Mouse (Mus musculus): ENCODE measurements around the gene Pdss2. TPM values are rescaled to one million over a fixed set of nuclear protein-coding genes. Genes with fewer than 3 reads are reported as not detected.

Pdss2 gene
- polyA plus RNA-seq, 1 experiment: 5.6 TPM

DNA sequence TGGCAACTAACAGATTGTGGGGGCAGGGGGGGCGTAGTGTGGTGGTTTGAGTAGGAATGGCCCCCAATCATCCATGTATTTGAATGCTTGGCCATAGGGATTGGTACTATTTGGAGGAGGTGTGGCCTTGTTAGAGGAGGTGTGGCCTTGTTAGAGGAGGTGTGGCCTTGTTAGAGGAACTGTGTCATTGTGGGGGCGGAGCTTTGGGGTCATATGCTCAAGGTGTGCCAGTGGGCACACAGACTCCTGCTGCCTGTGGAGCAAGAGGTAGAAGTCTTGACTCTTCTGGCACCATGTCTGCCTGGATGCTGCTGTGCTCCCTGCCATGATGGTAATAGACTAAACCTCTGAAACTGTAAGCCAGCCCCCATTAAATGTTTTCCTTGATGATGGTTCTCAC, 21.1 kb upstream of the Pdss2 start:
- 85% methylated on average over 2 of the region's 2 CpGs for WGBS
- no peak for TF ChIP-seq CTCF (IDR thresholded peaks at IDR 0.05; ENCODE audit: insufficient read depth, low read length)
- TF ChIP-seq POLR2A (IDR thresholded peaks at IDR 0.05; ENCODE audit: borderline replicate concordance, extremely low read depth, low read depth, low read length): no peak
- no peak for DNase-seq

DNA sequence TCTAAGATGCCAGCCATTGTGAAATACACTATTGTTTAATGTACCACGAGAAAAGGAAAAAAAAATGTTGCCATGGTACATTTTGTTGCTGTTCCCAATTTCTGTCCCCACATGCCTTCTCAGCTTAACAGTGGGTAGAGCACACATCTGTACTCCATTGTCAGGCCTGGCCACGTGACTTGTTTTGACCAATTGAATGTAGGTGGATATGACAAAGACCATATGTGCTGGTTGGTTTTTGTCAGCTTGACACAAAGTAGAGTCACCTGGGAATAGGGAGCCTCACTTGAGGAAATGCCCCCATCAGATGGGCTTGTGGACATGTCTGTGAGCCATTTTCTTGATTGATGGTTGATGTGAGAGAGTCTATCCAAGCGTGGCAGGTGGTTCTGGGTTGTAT, 17.4 kb upstream of the Pdss2 start:
- Histone ChIP-seq H3K4me3 (replicated peaks; ENCODE audit: extremely low read depth, low read depth, low read length) (no peak overlapping the region), H3K4me1 (ENCODE audit: control insufficient read depth, insufficient read depth, low read length) (no peaks in the 10 kb centered on the region)
- DNase-seq: no peak
- WGBS: 79% methylated on average over 3 of the region's 3 CpGs
- TF ChIP-seq POLR2A (IDR thresholded peaks at IDR 0.05; ENCODE audit: borderline replicate concordance, extremely low read depth, low read depth, low read length): no peak
- TF ChIP-seq CTCF (IDR thresholded peaks at IDR 0.05; ENCODE audit: insufficient read depth, low read length): no peak

More for the DNA sequence above, 21.1 kb upstream of the Pdss2 start:
- Histone ChIP-seq H3K4me3 (replicated peaks; ENCODE audit: extremely low read depth, low read depth, low read length) (no peak overlapping the region), H3K4me1 (ENCODE audit: control insufficient read depth, insufficient read depth, low read length) (no peaks in the 10 kb centered on the region)

DNA sequence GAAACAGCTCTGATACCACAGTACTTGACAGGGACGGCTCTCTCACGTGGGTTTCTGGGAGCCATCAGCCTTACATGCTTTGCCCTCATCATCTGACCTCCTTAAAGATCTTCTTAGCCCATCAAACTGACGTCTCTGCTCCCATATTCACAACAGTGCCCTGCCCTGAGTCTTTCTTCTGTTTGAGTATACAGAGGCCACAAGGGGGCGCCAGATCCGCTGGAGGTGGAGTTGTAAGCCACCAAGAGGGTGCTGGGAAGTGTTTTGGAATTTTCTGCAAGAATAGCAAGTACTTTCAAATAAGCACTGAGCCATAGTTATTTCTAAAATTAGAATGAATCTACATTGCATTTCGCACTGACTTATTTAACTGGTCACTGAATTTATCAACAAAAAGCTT, 9.4 kb upstream of the Pdss2 start:
- peak; percentile 24 for DNase-seq
- no peaks in the 10 kb centered on the region for H3K4me1 ChIP-seq (ENCODE audit: control insufficient read depth, insufficient read depth, low read length)
- TF ChIP-seq CTCF (IDR thresholded peaks at IDR 0.05; ENCODE audit: insufficient read depth, low read length): peak; percentile 23; the same call in 1 of the 2 replicates
- no peak for TF ChIP-seq POLR2A (IDR thresholded peaks at IDR 0.05; ENCODE audit: borderline replicate concordance, extremely low read depth, low read depth, low read length)
- WGBS: 40% methylated on average over 6 of the region's 6 CpGs
- no peak overlapping the region for H3K4me3 ChIP-seq (replicated peaks; ENCODE audit: extremely low read depth, low read depth, low read length)

DNA sequence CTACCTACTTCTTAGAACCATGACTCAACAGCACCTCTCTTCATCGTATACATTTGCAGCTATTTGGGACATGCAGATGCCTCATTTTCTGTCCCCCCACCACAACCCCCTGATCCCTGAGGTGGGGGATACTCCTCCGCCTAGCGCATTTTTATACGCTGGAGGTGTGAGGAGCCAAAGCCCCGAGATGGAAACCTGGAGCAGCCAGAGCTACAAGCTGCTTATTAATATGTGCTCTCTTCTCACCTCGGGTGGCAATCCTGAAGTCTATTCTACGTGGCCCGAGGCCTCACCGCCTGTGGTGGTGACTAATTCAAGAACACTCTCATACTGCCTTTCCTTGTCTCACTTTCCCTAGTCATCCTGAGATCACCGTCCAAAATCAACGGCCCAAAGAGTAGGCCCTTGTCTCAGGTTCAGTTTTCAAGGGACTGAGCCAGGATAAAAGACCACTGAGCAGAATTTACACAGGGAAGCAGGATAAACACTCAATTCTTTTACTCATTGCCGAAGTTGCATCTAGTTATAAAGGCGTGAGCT, 3.9 kb upstream of the Pdss2 start:
- Histone ChIP-seq H3K4me3 (replicated peaks; ENCODE audit: extremely low read depth, low read depth, low read length) (no peak overlapping the region), H3K4me1 (ENCODE audit: control insufficient read depth, insufficient read depth, low read length) (peaks cover 2% of the 10 kb centered on the region; the same call in 1 of the 2 replicates)
- DNase-seq: no peak
- TF ChIP-seq POLR2A (IDR thresholded peaks at IDR 0.05; ENCODE audit: borderline replicate concordance, extremely low read depth, low read depth, low read length) (no peak), CTCF (IDR thresholded peaks at IDR 0.05; ENCODE audit: insufficient read depth, low read length) (no peak)
- 87% methylated on average over 13 of the region's 13 CpGs for WGBS

DNA sequence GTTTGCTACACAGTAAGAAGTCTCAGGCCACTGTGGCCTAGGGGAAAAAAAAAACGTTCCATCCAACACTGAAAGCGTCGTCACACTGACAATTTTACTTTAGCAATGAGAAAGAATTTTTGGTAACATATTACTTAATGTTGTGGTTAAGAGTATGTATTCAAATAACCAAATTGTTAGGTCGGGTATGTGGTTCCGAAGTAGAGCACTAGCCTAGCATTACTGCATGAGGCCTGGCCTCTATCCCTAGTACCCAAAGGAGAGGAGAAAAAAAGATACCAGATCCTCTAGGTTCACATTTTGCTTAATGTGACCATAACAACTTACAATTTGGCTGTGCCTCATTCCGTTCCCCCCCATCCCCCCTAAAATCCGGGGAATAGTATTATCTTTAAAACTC, 807 bp upstream of the Pdss2 start:
- Histone ChIP-seq H3K4me1 (ENCODE audit: control insufficient read depth, insufficient read depth, low read length) (peaks cover 2% of the 10 kb centered on the region; the same call in 1 of the 2 replicates), H3K4me3 (replicated peaks; ENCODE audit: extremely low read depth, low read depth, low read length) (no peak overlapping the region)
- TF ChIP-seq CTCF (IDR thresholded peaks at IDR 0.05; ENCODE audit: insufficient read depth, low read length) (no peak), POLR2A (IDR thresholded peaks at IDR 0.05; ENCODE audit: borderline replicate concordance, extremely low read depth, low read depth, low read length) (no peak)
- WGBS: 12% methylated on average over 7 of the region's 7 CpGs
- DNase-seq: peak; percentile 4

DNA sequence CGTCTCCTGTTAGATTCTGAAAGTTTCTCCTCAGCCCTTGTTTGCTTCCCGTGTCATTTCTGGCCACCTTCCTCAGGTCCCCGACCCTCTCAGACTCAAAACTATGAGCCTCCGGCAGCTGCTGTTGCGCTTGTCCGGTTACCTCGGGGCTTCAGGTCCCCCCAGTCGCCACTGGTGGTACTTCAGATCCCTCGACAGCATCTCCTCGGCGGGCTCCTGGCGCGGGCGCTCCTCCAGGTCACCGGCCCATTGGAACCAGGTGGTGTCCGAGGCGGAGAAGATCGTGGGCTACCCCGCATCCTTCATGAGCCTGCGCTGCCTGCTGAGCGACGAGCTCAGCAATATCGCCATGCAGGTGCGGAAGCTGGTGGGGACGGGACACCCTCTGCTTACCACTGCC, 373 bp downstream of the Pdss2 start:
- TF ChIP-seq POLR2A (IDR thresholded peaks at IDR 0.05; ENCODE audit: borderline replicate concordance, extremely low read depth, low read depth, low read length) (no peak), CTCF (IDR thresholded peaks at IDR 0.05; ENCODE audit: insufficient read depth, low read length) (no peak)
- Histone ChIP-seq H3K4me3 (replicated peaks; ENCODE audit: extremely low read depth, low read depth, low read length) (peak overlapping the region; percentile 85), H3K4me1 (ENCODE audit: control insufficient read depth, insufficient read depth, low read length) (peaks cover 2% of the 10 kb centered on the region; the same call in 1 of the 2 replicates)
- under 1% methylated on average over 25 of the region's 25 CpGs for WGBS
- DNase-seq: no peak

DNA sequence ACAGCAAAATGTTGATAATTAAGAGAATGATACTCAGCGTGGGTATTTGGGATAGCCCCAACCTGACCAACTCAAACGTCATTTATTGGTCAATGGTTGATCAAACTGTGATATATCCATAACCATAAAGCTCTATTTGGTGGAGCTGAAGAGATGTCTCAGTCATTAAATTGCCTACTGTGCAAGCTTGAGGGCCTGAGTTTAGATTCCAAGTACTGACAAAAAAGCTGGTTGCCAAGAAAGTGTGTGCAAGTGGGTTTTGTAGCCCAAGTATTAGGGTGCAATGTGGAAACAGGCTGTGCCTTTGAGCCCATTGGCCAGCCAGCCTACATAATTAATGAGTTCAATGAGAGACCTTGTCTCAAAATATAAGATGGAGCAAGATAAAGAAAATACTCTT, 2.1 kb downstream of the Pdss2 start:
- TF ChIP-seq CTCF (IDR thresholded peaks at IDR 0.05; ENCODE audit: insufficient read depth, low read length) (no peak), POLR2A (IDR thresholded peaks at IDR 0.05; ENCODE audit: borderline replicate concordance, extremely low read depth, low read depth, low read length) (no peak)
- H3K4me3 ChIP-seq (replicated peaks; ENCODE audit: extremely low read depth, low read depth, low read length): no peak overlapping the region
- DNase-seq: no peak
- H3K4me1 ChIP-seq (ENCODE audit: control insufficient read depth, insufficient read depth, low read length): peaks cover 2% of the 10 kb centered on the region; the same call in 1 of the 2 replicates
- WGBS: 92% methylated on average over 2 of the region's 2 CpGs

DNA sequence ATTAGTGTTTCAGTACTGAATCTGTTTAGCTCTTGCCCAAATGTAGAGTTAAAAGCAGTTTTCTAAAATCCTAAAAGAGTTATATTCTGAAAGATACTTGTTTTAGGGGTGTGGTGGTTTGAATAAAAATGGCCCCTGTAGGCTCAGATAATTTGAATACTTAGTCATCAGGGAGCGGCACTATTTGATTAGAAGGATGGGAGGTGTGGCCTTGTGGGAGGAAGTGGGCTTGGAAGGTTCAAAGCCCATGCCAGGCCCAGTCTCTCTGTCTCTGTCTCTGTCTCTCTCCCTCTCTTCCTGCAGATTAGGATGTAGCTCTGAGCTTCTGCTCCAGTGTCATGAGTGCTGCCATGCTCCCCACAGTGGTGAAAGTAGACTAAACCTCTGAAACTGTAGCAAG, 5.1 kb downstream of the Pdss2 start:
- TF ChIP-seq POLR2A (IDR thresholded peaks at IDR 0.05; ENCODE audit: borderline replicate concordance, extremely low read depth, low read depth, low read length) (no peak), CTCF (IDR thresholded peaks at IDR 0.05; ENCODE audit: insufficient read depth, low read length) (no peak)
- no peak overlapping the region for H3K4me3 ChIP-seq (replicated peaks; ENCODE audit: extremely low read depth, low read depth, low read length)
- no peak for DNase-seq
- peaks cover 2% of the 10 kb centered on the region; the same call in 1 of the 2 replicates for H3K4me1 ChIP-seq (ENCODE audit: control insufficient read depth, insufficient read depth, low read length)
- 94% methylated on average over 1 of the region's 1 CpGs for WGBS

DNA sequence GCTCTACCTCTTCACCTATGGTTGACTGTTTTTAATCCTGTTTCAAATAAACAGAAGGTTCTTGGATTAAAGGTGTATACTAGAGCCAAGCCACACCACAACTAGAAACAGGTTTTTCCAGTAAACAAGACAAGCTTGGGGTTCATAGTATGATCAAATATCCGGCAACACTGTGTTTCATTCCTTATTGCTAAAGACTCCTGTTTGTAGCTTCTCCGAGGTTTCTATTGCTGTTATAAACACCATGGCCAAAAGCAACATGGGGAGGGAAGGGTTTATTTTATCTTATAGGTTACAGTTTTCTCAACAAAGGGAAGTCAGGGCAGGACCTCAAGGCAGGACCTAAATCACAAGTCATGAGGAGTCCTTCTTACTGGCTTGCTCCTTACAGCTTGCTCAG, 8.0 kb downstream of the Pdss2 start:
- no peaks in the 10 kb centered on the region for H3K4me1 ChIP-seq (ENCODE audit: control insufficient read depth, insufficient read depth, low read length)
- no peak for DNase-seq
- H3K4me3 ChIP-seq (replicated peaks; ENCODE audit: extremely low read depth, low read depth, low read length): no peak overlapping the region
- WGBS: 89% methylated on average over 2 of the region's 2 CpGs
- no peak for TF ChIP-seq CTCF (IDR thresholded peaks at IDR 0.05; ENCODE audit: insufficient read depth, low read length)
- no peak for TF ChIP-seq POLR2A (IDR thresholded peaks at IDR 0.05; ENCODE audit: borderline replicate concordance, extremely low read depth, low read depth, low read length)

DNA sequence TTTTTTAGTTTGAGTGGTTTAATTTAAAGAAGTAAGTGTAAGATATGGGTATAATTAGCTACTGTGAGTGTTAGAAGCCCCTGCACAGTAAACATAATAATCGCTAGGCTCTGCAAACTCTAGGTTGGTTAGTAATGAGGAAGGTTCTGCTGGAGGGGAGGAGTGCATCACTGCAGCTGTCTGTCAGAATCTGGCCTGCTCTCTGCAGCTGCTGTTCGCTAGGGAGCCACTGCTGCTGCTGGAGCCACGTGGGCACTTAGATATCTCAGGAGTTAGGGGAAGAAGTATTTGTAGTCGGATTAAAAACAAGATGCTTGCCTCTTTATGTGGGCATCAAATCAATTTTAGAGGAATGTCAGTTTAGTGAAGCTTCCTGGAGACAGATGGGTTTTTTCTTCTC, 13.2 kb downstream of the Pdss2 start:
- H3K4me3 ChIP-seq (replicated peaks; ENCODE audit: extremely low read depth, low read depth, low read length): no peak overlapping the region
- 75% methylated on average over 4 of the region's 4 CpGs for WGBS
- H3K4me1 ChIP-seq (ENCODE audit: control insufficient read depth, insufficient read depth, low read length): no peaks in the 10 kb centered on the region
- no peak for DNase-seq
- TF ChIP-seq CTCF (IDR thresholded peaks at IDR 0.05; ENCODE audit: insufficient read depth, low read length) (no peak), POLR2A (IDR thresholded peaks at IDR 0.05; ENCODE audit: borderline replicate concordance, extremely low read depth, low read depth, low read length) (no peak)

Data from lung, adult 2 months (tissue).